Mouse (Mus musculus) MEL (cell line): ENCODE measurements around the gene Gm38392. TPM values are rescaled to one million over a fixed set of nuclear protein-coding genes. Genes with fewer than 3 reads are reported as not detected.

Experiments
- DNase-seq: peaks from one replicate; pipeline ENCODE4 v3.0.0; 2011; ENCODE audit warnings: low read depth, low spot score
- H3K27ac ChIP-seq: 2 replicates; pipeline ENCODE4 v1.5.1; 2012; ENCODE audit warnings: low read depth, mild to moderate bottlenecking, control low read depth, low read length, moderate library complexity; ENCODE audit not compliant: control insufficient read depth
- H3K27me3 ChIP-seq, 2 experiments: fragments of 150-350 bp in 1 of 2; sonication (generic) in 1 of 2; 2 replicates each; pipeline ENCODE4 v1.6.1; 2012; ENCODE audit warnings: low read length in 2 of 2, mild to moderate bottlenecking in 2 of 2, improper control_type of control experiment in 1 of 2, moderate library complexity in 1 of 2; ENCODE audit not compliant: insufficient read depth in 2 of 2, control insufficient read depth in 1 of 2
- H3K36me3 ChIP-seq, 2 experiments: 2 replicates each; pipeline ENCODE4 v1.6.1; 2012 to 2014; ENCODE audit warnings: low read length in 2 of 2, improper control_type of control experiment in 1 of 2, inconsistent platforms in 1 of 2, mild to moderate bottlenecking in 1 of 2; ENCODE audit not compliant: insufficient read depth in 2 of 2, control insufficient read depth in 1 of 2
- H3K4me1 ChIP-seq, 2 experiments: fragments of 150-350 bp in 1 of 2; sonication (generic) in 1 of 2; 2 replicates each; pipeline ENCODE4 v1.6.1; 2012; ENCODE audit warnings: low read length in 2 of 2, improper control_type of control experiment in 1 of 2, mild to moderate bottlenecking in 1 of 2; ENCODE audit not compliant: insufficient read depth in 2 of 2, control insufficient read depth in 1 of 2
- H3K4me3 ChIP-seq, 2 experiments: fragments of 150-350 bp in 1 of 2; sonication (generic) in 1 of 2; 2 replicates each; pipeline ENCODE4 v1.5.1; 2012; ENCODE audit warnings: low read depth in 2 of 2, low read length in 2 of 2, mild to moderate bottlenecking in 2 of 2, moderate library complexity in 2 of 2, control low read depth in 1 of 2, improper control_type of control experiment in 1 of 2; ENCODE audit not compliant: control insufficient read depth in 1 of 2, insufficient read depth in 1 of 2
- H3K79me2 ChIP-seq: 2 replicates; pipeline ENCODE4 v1.6.1; 2012; ENCODE audit warnings: mild to moderate bottlenecking, low read length, moderate library complexity; ENCODE audit not compliant: control insufficient read depth, poor library complexity, insufficient read depth
- H3K9ac ChIP-seq: 2 replicates; pipeline ENCODE4 v1.6.1; 2012; ENCODE audit warnings: low read depth, mild to moderate bottlenecking, control low read depth, low read length, moderate library complexity; ENCODE audit not compliant: control insufficient read depth, poor library complexity, severe bottlenecking
- H3K9me3 ChIP-seq: fragments of 150-350 bp; sonication (generic); replicated peaks from 2 replicates; pipeline ENCODE4 v1.6.1; 2012; ENCODE audit warnings: mild to moderate bottlenecking, low read length, improper control_type of control experiment, moderate library complexity; ENCODE audit not compliant: insufficient read depth
- CTCF ChIP-seq, 3 experiments: IDR thresholded peaks in 2 of 3; conservative IDR thresholded peaks in 1 of 3; 2 replicates each; pipeline ENCODE4 v1.5.1; 2011 to 2012; ENCODE audit warnings: low read length in 3 of 3, low read depth in 2 of 3, mild to moderate bottlenecking in 2 of 3, improper control_type of control experiment in 1 of 3, inconsistent platforms in 1 of 3, mixed read lengths in 1 of 3, moderate library complexity in 1 of 3; ENCODE audit not compliant: control insufficient read depth in 1 of 3, insufficient read depth in 1 of 3, poor library complexity in 1 of 3, severe bottlenecking in 1 of 3
- E2F4 ChIP-seq: IDR thresholded peaks from 2 replicates; pipeline ENCODE4 v1.6.1; 2011; ENCODE audit warnings: low read depth, low read length, improper control_type of control experiment, borderline replicate concordance
- EP300 ChIP-seq, 2 experiments: IDR thresholded peaks; 2 replicates each; pipeline ENCODE4 v1.6.1; 2011; ENCODE audit warnings: improper control_type of control experiment in 2 of 2, low read length in 2 of 2, low read depth in 1 of 2, mild to moderate bottlenecking in 1 of 2
- GABPA ChIP-seq: IDR thresholded peaks from 2 replicates; pipeline ENCODE4 v1.6.1; 2012; ENCODE audit warnings: low read depth, mild to moderate bottlenecking, inconsistent platforms, low read length, improper control_type of control experiment, moderate library complexity
- GATA1 ChIP-seq: IDR thresholded peaks from 2 replicates; pipeline ENCODE4 v1.6.1; 2011; ENCODE audit warnings: low read depth, low read length, improper control_type of control experiment
- HCFC1 ChIP-seq: IDR thresholded peaks from 2 replicates; pipeline ENCODE4 v1.6.1; 2012; ENCODE audit warnings: low read depth, mild to moderate bottlenecking, inconsistent platforms, low read length, improper control_type of control experiment, moderate library complexity
- MAFK ChIP-seq: IDR thresholded peaks from 2 replicates; pipeline ENCODE4 v1.6.1; 2011; ENCODE audit warnings: low read depth, mild to moderate bottlenecking, low read length, improper control_type of control experiment, borderline replicate concordance
- MAX ChIP-seq: IDR thresholded peaks from 2 replicates; pipeline ENCODE4 v1.6.1; 2011; ENCODE audit warnings: low read length, improper control_type of control experiment
- MEF2A ChIP-seq: IDR thresholded peaks from 2 replicates; pipeline ENCODE4 v1.6.1; 2014; ENCODE audit warnings: low read depth, mild to moderate bottlenecking, inconsistent platforms, low read length, improper control_type of control experiment; ENCODE audit not compliant: poor library complexity, insufficient replicate concordance, severe bottlenecking; ENCODE audit errors: extremely low read depth
- MYC ChIP-seq: IDR thresholded peaks from 2 replicates; pipeline ENCODE4 v1.6.1; 2011; ENCODE audit warnings: low read depth, mild to moderate bottlenecking, low read length, improper control_type of control experiment, moderate library complexity
- POLR2A ChIP-seq, 2 experiments: IDR thresholded peaks; 2 replicates each; pipeline ENCODE4 v1.6.1; 2011 to 2012; ENCODE audit warnings: low read length in 2 of 2, mild to moderate bottlenecking in 2 of 2, control low read depth in 1 of 2, improper control_type of control experiment in 1 of 2, low read depth in 1 of 2, moderate library complexity in 1 of 2; ENCODE audit not compliant: control insufficient read depth in 1 of 2, insufficient read depth in 1 of 2, poor library complexity in 1 of 2
- POLR2AphosphoS2 ChIP-seq: IDR thresholded peaks from 2 replicates; pipeline ENCODE4 v1.6.1; 2011; ENCODE audit warnings: low read length, improper control_type of control experiment
- RCOR1 ChIP-seq: IDR thresholded peaks from 2 replicates; pipeline ENCODE4 v1.6.1; 2012; ENCODE audit warnings: low read depth, mild to moderate bottlenecking, inconsistent platforms, low read length, improper control_type of control experiment
- SIN3A ChIP-seq: IDR thresholded peaks from 2 replicates; pipeline ENCODE4 v1.6.1; 2012; ENCODE audit warnings: low read length, improper control_type of control experiment, inconsistent platforms
- TCF12 ChIP-seq: IDR thresholded peaks from 2 replicates; pipeline ENCODE4 v1.6.1; 2014; ENCODE audit warnings: low read depth, mild to moderate bottlenecking, inconsistent platforms, low read length, improper control_type of control experiment, moderate library complexity
- UBTF ChIP-seq: IDR thresholded peaks from 2 replicates; pipeline ENCODE4 v1.6.1; 2012; ENCODE audit warnings: low read depth, mild to moderate bottlenecking, inconsistent platforms, low read length, improper control_type of control experiment, moderate library complexity, borderline replicate concordance; ENCODE audit not compliant: insufficient read depth
- USF1 ChIP-seq: IDR thresholded peaks from 2 replicates; pipeline ENCODE4 v1.6.1; 2014; ENCODE audit warnings: low read depth, mild to moderate bottlenecking, inconsistent platforms, low read length, improper control_type of control experiment, moderate library complexity
- USF2 ChIP-seq, 2 experiments: IDR thresholded peaks; 2 replicates each; pipeline ENCODE4 v1.6.1; 2011 to 2012; ENCODE audit warnings: improper control_type of control experiment in 2 of 2, low read length in 2 of 2, borderline replicate concordance in 1 of 2, inconsistent platforms in 1 of 2, low read depth in 1 of 2, mild to moderate bottlenecking in 1 of 2; ENCODE audit not compliant: insufficient read depth in 1 of 2
- ZC3H11A ChIP-seq: IDR thresholded peaks from 2 replicates; pipeline ENCODE4 v1.6.1; 2012; ENCODE audit warnings: low read depth, mild to moderate bottlenecking, inconsistent platforms, low read length, improper control_type of control experiment
- polyA plus RNA-seq, 2 experiments: library from polyadenylated mRNA; stranded (reverse) in 1 of 2; unstranded in 1 of 2; fragments of >175 nt in 1 of 2; fragments of >200 nt in 1 of 2; gene quantifications; 2 replicates each; pipeline versions ENCODE4 v1.2.1 to v1.2.4; 2012; ENCODE audit warnings: low replicate concordance in 2 of 2, low read depth in 1 of 2; ENCODE audit not compliant: insufficient read length in 2 of 2, insufficient read depth in 1 of 2, missing spikeins in 1 of 2
- total RNA-seq: library from RNA; depleted of rRNA; stranded (reverse); fragments of 300-350 nt; gene quantifications from 2 replicates; pipeline ENCODE4 v1.2.3, GENCODE M21; 2012

Gene Gm38392
- total and polyA plus RNA-seq, 3 experiments: 0.69 to 0.84 TPM; not detected in 1

- TF ChIP-seq POLR2AphosphoS2: no peak
- no peak for TF ChIP-seq CTCF (IDR thresholded peaks at IDR 0.05 in 2 of 3, conservative IDR thresholded peaks at IDR 0.05 in 1 of 3; ENCODE audit: control insufficient read depth in 1 of 3, insufficient read depth in 1 of 3, low read depth in 2 of 3, low read length in 3 of 3, poor library complexity in 1 of 3, severe bottlenecking in 1 of 3)
- TF ChIP-seq USF1: no peak
- no peak for TF ChIP-seq MAFK
- no peak for TF ChIP-seq E2F4
- TF ChIP-seq MEF2A: no peak
- Histone ChIP-seq H3K9ac (no peak overlapping the region), H3K27me3 (peaks cover 4 to 7% of the 10 kb centered on the region in 2 experiments), H3K9me3 (no peaks in the 10 kb centered on the region), H3K36me3 (peaks cover 0 to 9% of the 10 kb centered on the region in 2 experiments; a peak in 2 of 4 replicates), H3K27ac (no peak overlapping the region), H3K79me2 (no peaks in the 10 kb centered on the region), H3K4me3 (no peak overlapping the region), H3K4me1 (peaks cover 2 to 13% of the 10 kb centered on the region in 2 experiments; a peak in 3 of 4 replicates)
- DNase-seq: no peak
Measured at GRCm38 (mm10) chr3:88214197-88214938, 72.6 kb downstream of the Gm38392 start.

- H3K27me3 ChIP-seq: peaks cover 5 to 11% of the 10 kb centered on the region in 2 experiments
- no peak overlapping the region for H3K4me3 ChIP-seq
- H3K36me3 ChIP-seq: peaks cover 0 to 9% of the 10 kb centered on the region in 2 experiments; a peak in 2 of 4 replicates
- TF ChIP-seq MYC (no peak), EP300 (IDR thresholded peaks at IDR 0.05; ENCODE audit: low read depth in 1 of 2, low read length in 2 of 2) (peak; percentile 12 to 41; a peak in 2 of 4 replicates), HCFC1 (no peak), MAX (no peak), GATA1 (peak; percentile 77), USF2 (IDR thresholded peaks at IDR 0.05; ENCODE audit: borderline replicate concordance in 1 of 2, insufficient read depth in 1 of 2, low read depth in 1 of 2, low read length in 2 of 2) (no peak), RCOR1 (no peak), USF1 (no peak), SIN3A (no peak), UBTF (no peak), TCF12 (peak; percentile 48; the same call in 1 of the 2 replicates), GABPA (no peak), ZC3H11A (no peak), POLR2A (IDR thresholded peaks at IDR 0.05; ENCODE audit: control insufficient read depth in 1 of 2, insufficient read depth in 1 of 2, low read depth in 1 of 2, low read length in 2 of 2, poor library complexity in 1 of 2) (no peak)
- no peak overlapping the region for H3K27ac ChIP-seq
- no peaks in the 10 kb centered on the region for H3K9me3 ChIP-seq
- no peak overlapping the region for H3K9ac ChIP-seq
- peaks cover 2 to 13% of the 10 kb centered on the region in 2 experiments; a peak in 3 of 4 replicates for H3K4me1 ChIP-seq
- DNase-seq: peak; percentile 46
- H3K79me2 ChIP-seq: no peaks in the 10 kb centered on the region
Measured at GRCm38 (mm10) chr3:88213019-88213418, 74.0 kb downstream of the Gm38392 start.
